Mouse (Mus musculus) embryonic facial prominence, embryonic 13.5 days (tissue): ENCODE measurements around the gene Gm20867. TPM values are rescaled to one million over a fixed set of nuclear protein-coding genes. Genes with fewer than 3 reads are reported as not detected.
"Not testable (repeated sequence)": the region's sequence is repeated elsewhere in the genome, so short reads cannot be mapped to it uniquely, and the experiment has no call there.

Experiments
- ATAC-seq: fragments of 200-750 bp; cut with Nextera tagmentation; 2 replicates; pipeline ENCODE4 v1.8.0; 2017; ENCODE audit warnings: low read depth; ENCODE audit not compliant: insufficient number of reproducible peaks, insufficient read depth, low FRiP score, low TSS enrichment
- H3K27ac ChIP-seq: fragments of 300-500 bp; sonication (generic); 2 replicates; pipeline ENCODE4 v1.5.1; 2015; ENCODE audit warnings: moderate library complexity, mild to moderate bottlenecking, inconsistent platforms
- H3K27me3 ChIP-seq: fragments of 300-500 bp; sonication (generic); 2 replicates; pipeline ENCODE4 v1.6.1; 2015; ENCODE audit warnings: mild to moderate bottlenecking, inconsistent platforms
- H3K36me3 ChIP-seq: fragments of 300-500 bp; sonication (generic); 2 replicates; pipeline ENCODE4 v1.6.1; 2015; ENCODE audit warnings: mild to moderate bottlenecking, inconsistent platforms
- H3K4me1 ChIP-seq: fragments of 300-500 bp; sonication (generic); 2 replicates; pipeline ENCODE4 v1.6.1; 2015; ENCODE audit warnings: inconsistent platforms
- H3K4me2 ChIP-seq: fragments of 300-500 bp; sonication (generic); 2 replicates; pipeline ENCODE4 v1.6.1; 2015; ENCODE audit warnings: moderate library complexity, mild to moderate bottlenecking, inconsistent platforms
- H3K4me3 ChIP-seq: fragments of 300-500 bp; sonication (generic); 2 replicates; pipeline ENCODE4 v1.5.1; 2015; ENCODE audit warnings: mild to moderate bottlenecking, inconsistent platforms
- H3K9ac ChIP-seq: fragments of 300-500 bp; sonication (generic); 2 replicates; pipeline ENCODE4 v1.6.1; 2015; ENCODE audit warnings: mild to moderate bottlenecking, inconsistent platforms
- H3K9me3 ChIP-seq: fragments of 300-500 bp; sonication (generic); 2 replicates; pipeline ENCODE4 v1.6.1; 2016; ENCODE audit warnings: inconsistent platforms
- WGBS: fragments of 180-500 bp; shearing (Covaris S2); methylation state at CpG from one replicate; pipeline ENCODE4 v1.1.7; 2015; ENCODE audit warnings: mixed read lengths; 5-methylcytosine and 5-hydroxymethylcytosine counted together
- polyA plus RNA-seq: library from polyadenylated mRNA; unstranded; fragments of >200 nt; fragmentation: Nextera tagmentation; extraction: Ambion mirVana; gene quantifications from 2 replicates; pipeline ENCODE4 v1.2.1, GENCODE M21; 2015

Gm20867 gene
- polyA plus RNA-seq, result not detected in 2 replicates

DNA sequence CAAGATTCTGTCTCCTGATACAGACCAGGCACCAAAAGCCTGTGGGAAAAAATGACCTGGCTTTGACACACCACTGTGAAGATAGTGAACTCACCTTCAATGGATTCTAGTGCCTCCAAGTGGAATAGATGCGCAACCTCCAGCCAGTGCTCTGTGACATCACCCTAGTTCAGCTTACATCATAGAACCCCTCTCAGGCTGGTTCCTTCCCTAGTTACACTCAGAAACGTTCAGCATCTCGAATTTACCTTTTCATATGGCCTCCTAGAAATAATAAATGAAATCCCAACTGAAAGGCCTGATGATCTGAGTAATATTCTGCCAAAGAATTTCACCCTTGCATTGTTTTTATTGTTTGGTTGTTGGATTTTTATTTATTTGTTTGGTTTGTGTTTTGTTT, at the start of gene Gm20867:
Gene Gm20867 (minus strand): TSS at position 101 of the 400 bp plus-strand sequence.
- H3K4me1 ChIP-seq, H3K27ac ChIP-seq, H3K9ac ChIP-seq, ATAC-seq, H3K9me3 ChIP-seq, H3K36me3 ChIP-seq, H3K4me2 ChIP-seq, H3K4me3 ChIP-seq, H3K27me3 ChIP-seq: not testable (repeated sequence)
- WGBS, result no CpG with 5 or more reads among the region's 3 CpGs

Other genes with a start within 250 kb of the Gm20867 start
- gene Gm29564, start 249.8 kb upstream of the Gm20867 start, polyA plus RNA-seq, result not detected in 2 replicates